Mouse (Mus musculus) inflammation-experienced regulatory T-cells, adult 6 months (primary cell): ENCODE data around the gene Top1. TPM values are rescaled to one million over a fixed set of nuclear protein-coding genes. Genes with fewer than 3 reads are reported as not detected.

Source experiments
- ATAC-seq: one replicate; pipeline ENCODE4 v1.8.0; 2017
- polyA plus RNA-seq, 3 experiments: library from polyadenylated mRNA; unstranded; fragments of 100-300 nt; shearing (Covaris generic); gene quantifications; one replicate each; pipeline ENCODE4 v1.2.1; 2017

Gene Top1
- polyA plus RNA-seq, 3 experiments from 2014 or later: 84.6 to 91.2 (median 89.9) TPM

DNA sequence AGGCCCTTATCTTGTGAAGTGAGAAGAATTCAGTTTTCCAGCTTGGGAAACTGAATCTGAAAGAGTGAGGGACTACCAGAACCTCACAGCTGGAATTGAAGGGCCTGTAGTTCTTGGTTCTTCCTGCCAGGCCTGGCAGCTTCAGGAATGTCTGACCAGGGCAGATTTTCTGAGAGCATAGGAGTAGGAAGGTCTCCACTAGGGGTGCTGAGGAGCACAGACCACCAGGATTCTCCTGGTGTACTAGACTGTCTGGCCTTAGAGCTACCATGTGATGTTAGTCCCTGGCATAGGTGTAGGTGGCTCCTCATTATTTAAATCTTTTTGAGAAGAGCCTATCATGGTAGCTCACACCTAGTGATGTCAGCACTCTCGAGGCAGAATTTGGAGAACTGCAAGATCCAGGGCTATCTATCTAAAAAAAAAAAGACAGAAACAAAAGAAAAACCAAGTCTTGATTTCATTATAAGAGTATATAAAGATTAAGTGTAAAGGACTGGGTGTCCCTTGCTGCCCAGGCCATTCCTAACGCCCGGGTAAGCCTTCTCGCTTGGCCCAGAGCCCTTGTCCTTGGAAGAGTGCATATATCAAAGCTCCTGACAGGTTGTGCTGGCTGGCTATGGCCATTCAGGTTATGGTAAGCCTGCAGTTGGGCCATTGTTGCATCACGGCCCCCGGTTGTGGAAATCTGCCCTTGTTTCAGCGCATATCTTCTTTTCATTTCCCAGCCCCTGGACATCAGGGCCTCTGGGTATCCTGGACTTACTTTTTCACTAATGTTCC, 98.5 kb downstream of the Top1 start:
- ATAC-seq: no peak

DNA sequence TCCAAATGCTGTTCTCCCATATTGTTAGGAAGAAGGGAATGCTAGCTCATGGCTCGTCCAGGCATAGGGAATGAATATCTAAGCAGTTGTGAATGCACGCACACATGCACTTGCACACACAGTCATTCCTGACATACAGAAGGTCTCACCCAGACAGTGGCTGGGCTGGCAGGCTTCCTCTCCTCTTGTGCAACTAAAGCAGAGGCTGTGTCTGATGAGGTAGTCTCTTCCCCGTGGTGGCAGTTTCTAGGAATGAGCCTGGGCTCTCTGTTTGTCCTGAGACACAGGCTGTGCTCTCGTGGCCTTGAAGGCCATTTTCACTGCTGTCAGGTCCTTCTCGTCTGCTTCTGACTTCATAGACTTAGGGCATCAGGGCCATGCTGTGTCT, 99.1 kb downstream of the Top1 start:
- no peak for ATAC-seq

DNA sequence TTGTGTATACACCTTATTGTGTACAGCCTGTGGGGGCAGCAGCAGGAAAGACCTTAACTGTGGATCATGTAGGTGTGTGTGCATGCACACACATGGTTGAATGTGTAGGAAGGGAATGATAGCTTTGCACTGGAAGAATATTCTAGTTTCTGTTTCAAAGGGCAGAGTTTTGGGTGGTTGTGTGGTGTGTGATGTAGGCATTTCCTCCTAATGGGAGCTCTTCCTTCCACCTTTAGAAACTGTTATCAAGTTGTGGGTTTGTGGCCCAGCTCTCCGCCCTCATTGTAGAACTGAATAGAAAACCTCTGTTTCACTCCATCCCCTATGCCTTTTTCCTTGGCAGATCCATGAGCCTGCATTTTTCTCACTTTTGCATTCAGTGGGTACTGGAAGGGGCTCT, 99.8 kb downstream of the Top1 start:
- peak; percentile 56 for ATAC-seq

DNA sequence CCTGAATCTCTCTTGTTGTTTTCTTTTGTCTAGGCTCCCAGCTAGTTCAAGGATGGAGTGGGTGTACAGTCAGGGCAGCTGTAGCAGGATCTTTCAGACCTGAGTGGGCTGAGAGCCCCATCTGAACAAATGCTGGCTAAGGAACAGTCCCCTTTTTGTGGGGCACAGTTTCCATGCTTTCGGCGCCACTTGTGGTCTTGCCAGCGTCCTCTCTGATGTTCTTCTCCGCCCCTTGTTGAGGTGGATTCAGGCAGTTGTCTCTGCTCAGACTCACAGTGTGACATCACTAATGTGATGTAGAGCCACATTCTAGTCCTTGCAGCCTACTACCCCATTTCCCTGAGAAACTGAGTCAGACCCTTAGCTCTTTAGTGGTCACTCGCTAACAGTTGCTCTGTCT, 100.9 kb downstream of the Top1 start:
- peak; percentile 18 for ATAC-seq

DNA sequence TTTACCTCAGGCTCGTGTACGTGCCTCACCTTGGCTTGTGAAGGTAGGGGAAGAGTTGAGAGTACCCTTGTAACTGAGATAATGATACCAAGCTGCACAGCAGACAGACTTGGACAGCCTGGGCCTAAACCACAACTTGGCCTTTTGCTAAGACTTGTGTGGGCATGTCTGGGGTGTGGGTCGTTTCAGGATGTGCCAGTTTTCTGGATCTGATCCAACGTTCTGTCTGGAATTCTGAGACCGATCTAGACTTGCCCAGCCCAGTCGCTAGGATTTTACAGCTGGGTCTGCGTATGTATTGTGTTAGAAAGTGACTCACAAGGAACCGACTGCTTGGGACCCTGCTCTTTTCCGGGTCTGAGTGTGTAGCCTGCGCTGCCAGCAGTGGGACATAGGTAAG, 101.4 kb downstream of the Top1 start:
- no peak for ATAC-seq

DNA sequence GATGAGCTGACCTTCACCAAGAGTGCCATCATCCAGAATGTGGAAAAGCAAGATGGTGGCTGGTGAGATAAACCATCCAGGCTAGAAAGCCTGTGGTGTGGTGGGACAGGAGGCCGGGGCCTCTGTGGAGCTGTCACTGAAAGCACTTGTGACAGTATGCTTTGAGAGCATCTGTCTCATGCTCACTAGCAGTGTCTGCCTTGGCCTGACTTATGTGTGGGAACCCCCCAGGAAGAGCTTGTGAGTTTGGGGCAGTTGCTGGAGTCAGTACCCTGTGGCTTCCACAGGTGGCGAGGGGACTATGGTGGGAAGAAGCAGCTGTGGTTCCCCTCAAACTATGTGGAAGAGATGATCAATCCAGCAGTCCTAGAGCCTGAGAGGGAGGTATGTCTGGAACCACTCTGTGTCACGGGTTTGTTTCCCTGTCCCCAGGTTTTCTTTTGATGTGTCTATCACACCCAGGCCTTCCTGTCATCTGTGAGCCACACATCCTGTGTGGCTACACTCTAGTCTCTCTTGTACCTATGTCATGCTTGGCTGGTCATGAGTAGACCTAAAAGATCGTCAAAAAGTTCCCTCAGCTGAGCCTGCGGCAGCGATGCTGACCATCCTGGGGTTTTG, 111.0 kb downstream of the Top1 start:
- ATAC-seq: peak; percentile 95

DNA sequence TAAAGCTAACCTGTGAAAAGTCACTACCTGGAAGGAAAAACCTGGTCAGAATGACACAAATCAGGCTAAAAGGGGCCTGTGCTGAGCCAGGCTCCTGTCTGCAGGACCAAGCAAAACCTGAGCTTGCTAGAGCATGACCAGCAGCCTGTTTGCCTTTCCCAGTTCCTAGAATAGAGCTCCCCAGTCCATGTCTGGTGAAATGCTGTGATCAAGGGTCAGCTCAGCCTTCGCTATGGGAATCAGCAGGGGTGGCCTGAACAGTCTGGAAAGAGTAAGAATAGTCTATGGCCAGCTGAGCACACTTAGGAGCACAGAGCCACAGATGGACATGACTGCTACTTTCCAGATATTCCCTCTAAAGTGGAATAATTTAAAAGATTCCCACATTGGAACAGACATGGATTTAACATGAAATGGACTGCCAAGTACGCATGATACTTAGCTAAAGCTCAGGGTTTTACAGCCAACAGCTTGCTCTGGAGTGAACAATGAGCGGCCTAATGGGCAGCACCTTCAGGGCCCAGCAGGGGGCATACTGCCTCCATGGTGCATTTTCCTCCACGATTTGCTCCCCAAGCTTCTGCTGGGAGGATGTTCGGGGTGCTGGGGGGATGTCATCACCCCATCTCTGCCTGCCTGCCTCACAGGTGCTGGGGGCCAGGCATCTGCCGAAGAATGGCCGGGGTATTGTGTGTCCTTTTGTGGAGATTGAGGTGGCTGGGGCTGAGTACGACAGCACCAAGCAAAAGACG, 114.9 kb downstream of the Top1 start:
- ATAC-seq: no peak

DNA sequence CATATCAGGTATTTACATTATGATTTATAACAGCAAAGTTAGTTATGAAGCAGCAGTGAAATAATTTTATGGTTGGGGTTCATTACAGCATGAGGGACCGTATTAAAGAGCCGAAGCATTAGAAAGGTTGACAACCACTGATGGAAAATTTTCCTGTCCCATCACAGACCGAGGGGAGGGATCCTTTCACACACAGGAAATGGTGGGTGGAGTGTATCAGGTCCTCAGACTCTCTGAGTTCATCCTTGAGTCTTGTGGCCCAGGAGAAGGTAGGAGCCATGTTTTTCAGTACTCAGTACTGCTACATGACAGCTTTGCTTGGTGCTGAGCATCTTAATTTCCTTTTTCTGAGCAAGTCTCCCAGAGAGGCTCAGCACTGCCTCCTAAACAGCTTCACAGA, 118.1 kb downstream of the Top1 start:
- ATAC-seq: peak; percentile 72

DNA sequence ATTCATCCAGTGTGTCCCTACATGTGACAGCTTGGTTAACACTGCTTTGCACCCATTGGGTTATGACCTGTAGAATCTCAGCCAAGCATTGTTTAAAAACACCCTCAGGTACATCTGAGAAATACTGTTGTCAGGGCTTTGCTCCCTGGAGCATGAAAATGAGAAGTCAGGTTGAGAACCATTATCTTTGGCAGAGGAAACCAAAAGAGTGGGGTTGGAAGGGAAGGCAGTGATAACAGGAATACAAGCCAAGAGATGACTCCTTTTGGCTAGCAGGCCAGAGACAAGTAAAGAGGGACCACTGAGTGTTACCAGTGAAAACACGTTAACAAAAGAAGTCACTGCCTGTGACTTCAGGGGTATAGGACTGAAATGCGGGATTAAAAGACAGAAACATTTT, 118.7 kb downstream of the Top1 start:
- ATAC-seq: no peak

DNA sequence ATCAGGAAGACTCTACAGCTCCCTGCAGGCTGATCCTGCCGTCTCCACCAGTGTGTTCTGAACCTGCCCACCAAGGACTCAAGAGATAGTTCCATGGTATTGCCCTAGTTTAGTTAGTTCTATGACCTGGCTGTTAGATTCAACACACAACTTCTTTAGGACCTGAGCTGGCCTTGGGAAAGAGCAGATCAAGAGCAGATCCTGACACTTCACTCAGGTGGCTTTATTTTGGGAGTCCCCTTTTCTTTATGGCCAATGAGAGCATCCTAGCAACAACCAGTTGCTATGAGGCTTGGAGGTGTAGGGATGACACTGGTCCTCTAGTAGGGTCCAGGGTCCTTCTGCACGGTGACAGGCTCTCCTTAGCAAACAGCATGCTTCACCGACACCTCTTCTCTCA, 119.4 kb downstream of the Top1 start:
- no peak for ATAC-seq

DNA sequence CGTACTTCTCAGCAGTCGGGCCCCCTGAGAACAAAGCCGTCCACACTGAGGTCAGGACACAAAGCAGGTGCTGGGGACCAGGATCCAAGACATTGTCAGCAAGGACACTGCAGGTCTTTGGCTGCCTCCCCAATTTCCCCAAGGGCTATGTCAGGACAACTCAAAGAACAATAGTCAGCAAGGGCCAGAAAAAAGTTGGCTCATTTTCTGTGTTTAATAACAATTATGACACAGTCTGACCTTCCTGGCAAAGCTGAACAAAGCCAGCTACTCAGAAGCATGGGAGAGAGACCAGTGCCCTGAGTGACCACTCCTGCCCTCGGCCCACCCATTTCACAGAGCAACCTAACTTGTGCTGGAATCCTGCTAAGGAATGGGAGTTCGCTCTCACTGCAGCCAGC, 120.7 kb downstream of the Top1 start:
- no peak for ATAC-seq

DNA sequence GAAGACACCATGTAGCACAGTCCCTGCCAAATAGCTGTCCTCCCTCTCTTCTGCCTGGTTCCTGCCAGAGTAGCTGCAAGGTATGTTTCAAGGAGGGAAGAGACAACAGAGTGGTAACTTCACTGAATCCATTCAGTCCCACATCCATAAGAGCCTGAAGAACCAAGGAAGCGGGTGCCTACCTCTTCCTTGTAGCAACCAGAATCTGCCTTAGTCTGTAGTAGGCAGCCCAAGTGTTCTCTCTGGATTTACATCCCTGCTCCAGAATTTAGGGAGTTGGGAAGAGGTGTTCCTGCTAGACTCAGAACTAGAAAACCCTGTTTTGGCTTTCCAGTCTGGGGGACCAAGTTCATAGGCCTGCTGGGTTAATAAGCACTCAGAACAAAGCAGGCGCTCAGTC, 121.5 kb downstream of the Top1 start:
- ATAC-seq: no peak

DNA sequence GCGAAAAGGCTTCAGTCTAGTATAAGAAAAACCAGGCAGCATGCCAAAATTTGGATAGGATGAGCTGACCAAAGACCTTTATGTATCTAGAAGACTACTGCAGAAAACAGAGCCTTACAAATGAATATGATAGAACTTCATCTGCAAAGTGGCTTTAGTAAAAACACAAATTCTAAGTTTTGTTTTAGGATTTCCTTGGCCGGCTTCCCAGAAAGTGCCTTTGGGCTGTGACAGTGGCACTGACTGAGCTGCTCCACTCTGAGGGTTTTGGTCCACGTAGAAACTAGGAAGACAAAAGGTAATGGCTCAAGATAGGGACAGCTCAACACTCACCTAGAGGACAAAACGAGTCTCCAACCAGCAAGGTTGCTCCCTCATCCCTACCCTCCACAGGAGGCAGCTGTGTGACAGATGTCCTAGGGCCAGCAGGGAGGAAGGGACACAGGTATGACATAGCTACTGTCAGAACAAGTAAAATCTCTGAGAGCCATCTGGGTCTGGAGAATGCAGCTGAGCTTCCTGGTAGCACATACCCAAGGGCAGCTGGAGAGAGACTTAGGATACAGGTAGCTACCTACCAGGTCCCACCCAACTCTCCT, 122.5 kb downstream of the Top1 start:
- no peak for ATAC-seq

DNA sequence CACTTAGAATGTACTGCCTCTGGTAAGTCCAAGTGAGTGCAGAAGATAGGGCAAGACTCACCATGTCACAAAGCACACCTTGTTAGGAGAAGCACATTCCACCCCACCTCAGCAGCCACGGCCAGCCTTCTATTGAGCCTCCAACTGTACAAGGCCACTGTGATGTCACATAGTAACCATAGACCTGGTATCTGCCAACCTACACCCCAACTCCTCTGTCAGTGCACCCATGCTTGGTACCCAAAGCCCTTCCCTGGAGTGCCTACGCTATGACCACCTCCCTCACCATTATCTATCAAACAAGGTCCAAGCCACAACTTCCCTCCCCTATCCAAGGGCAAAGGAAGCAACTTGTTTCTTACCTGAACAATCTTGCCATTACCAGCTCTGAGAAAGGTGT, 123.3 kb downstream of the Top1 start:
- ATAC-seq: no peak

DNA sequence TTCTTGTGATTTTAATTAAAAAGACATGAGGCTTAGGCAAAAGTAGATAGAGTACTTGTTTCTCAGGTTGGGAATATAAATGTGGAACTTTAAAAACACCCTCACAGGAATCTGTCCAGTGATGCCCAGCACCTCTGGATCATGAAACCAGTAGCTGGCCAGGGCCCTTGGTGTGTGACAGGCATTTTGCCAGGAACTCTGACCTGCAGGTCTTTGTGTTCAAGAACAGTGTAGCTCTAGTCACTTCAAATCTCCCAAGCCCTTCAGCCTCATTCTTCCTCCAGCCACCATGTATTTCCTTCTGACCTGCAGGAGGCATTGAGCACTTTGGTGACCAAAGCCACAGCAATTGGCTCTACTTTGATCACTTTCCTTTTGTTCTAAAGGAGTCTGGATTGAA, 124.7 kb downstream of the Top1 start:
- no peak for ATAC-seq

DNA sequence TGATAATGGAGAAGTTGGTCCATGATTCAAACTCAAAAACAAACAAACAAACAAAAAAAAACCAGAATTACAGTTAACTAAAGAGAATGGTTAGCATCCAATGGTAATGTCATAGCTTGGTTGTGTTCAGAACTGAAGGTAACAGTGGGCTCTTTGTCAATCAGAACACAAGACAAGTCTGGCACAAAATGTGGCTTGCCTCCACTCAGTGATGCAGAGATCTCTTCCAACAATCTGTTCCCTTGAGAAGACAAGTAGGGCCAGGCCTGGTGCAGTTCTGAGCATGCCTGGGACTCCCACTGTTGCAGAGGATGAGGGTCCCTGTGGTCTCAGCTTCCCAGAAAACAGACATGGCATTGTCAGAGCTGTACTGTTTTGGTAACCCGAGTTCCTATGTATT, 125.2 kb downstream of the Top1 start:
- no peak for ATAC-seq

DNA sequence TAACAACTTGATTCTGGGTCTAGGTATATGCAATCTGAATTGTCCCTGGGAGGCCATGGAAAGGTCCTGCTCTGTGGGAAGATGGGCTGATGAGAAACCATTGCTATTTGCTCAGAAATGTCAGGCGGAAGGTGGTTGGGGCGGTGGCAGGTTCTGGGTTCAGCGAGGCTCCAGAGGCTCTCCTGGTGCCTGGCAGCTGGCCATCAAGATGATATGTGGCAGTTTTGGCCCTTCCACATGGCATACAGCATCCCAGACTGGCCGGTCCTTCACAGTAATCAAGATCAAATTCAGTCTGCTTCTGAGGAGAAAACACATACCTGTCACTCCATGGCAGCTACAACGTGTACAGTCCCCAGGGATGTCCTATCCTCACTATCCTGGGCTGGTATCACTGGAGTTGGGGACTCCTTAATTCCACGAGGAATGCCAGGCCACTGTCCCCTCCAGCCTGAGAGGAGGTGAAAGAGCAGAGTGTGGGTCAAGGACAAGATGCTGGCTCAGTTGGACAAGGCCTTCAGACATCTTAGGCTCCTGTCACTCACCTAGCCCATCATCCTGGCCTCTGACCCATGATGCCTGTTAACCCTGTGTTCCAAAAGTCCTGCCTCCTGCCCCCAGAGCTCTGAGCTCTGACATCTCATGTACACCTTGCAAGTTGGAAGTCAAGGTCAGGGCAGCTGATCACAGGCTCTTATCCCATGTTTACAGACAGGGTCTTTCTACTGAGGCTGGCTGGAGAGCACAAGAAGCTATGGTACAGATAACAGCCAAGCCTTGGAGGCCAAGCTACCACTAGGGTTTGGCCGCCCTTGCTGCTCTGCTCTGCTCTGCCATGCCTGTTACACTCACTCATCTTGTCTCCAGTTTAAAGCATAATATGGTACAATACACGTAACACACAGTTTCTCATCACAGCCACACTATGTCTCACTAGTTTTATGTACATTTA, 125.9 kb downstream of the Top1 start:
- no peak for ATAC-seq

Other genes with a start within 250 kb of the Top1 start
- gene Plcg1, start 85.4 kb downstream of the Top1 start, polyA plus RNA-seq: 10 to 100 TPM; 40.1 to 81.0 (median 60.7) TPM
- 10 to 100 TPM in 1 of 3 experiments, 1 to 10 TPM in 2; 4.8 to 10.6 (median 8.1) TPM for gene Zhx3, start 227.1 kb downstream of the Top1 start, polyA plus RNA-seq
- under 1 TPM; 0.19 to 0.33 (median 0.24) TPM for gene Lpin3, start 234.8 kb downstream of the Top1 start, polyA plus RNA-seq